Mouse (Mus musculus) erythroblast, embryonic 14.5 days (primary cell): Measurements from ENCODE around the gene Mptx2.
"Not testable (repeated sequence)": the region's sequence is repeated elsewhere in the genome, so short reads cannot be mapped to it uniquely, and the experiment has no call there.

ENCODE experiments used
- GATA1 ChIP-seq: IDR thresholded peaks from 2 replicates; pipeline ENCODE4 v1.6.1; 2012; ENCODE audit warnings: low read length, inconsistent platforms, mixed read lengths
- TAL1 ChIP-seq: IDR thresholded peaks from 3 replicates; pipeline ENCODE4 v1.6.1; 2012; ENCODE audit warnings: low read length, inconsistent platforms, mixed read lengths

DNA sequence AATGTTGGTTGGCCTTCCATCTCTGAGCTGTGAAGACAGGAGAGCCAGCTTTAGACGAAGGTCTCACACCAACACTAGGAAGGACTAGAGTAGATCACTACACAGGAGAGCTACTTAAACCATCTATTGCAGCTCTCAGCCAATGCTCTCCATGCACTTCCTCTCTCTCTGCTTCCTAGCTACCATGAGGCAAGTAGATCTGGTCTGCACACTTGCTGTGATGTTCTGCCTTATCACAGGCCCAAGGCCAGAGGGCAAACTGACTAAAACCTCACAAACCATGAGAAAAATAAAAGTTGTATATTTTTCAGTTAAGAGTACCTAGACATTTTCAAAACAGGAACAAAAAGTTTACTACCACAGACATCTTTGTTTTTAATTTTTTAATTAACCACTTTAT is 40.6 kb downstream of the Mptx2 start:
- not testable (repeated sequence) for TF ChIP-seq TAL1, GATA1
